Mouse (Mus musculus): Measurements from ENCODE around the gene Adprhl2. TPM values are rescaled to one million over a fixed set of nuclear protein-coding genes. Genes with fewer than 3 reads are reported as not detected.

The Adprhl2 gene
- polyA plus RNA-seq (2012; rRNA removed) = 42.3 and 48.2 TPM in 2 replicates

DNA sequence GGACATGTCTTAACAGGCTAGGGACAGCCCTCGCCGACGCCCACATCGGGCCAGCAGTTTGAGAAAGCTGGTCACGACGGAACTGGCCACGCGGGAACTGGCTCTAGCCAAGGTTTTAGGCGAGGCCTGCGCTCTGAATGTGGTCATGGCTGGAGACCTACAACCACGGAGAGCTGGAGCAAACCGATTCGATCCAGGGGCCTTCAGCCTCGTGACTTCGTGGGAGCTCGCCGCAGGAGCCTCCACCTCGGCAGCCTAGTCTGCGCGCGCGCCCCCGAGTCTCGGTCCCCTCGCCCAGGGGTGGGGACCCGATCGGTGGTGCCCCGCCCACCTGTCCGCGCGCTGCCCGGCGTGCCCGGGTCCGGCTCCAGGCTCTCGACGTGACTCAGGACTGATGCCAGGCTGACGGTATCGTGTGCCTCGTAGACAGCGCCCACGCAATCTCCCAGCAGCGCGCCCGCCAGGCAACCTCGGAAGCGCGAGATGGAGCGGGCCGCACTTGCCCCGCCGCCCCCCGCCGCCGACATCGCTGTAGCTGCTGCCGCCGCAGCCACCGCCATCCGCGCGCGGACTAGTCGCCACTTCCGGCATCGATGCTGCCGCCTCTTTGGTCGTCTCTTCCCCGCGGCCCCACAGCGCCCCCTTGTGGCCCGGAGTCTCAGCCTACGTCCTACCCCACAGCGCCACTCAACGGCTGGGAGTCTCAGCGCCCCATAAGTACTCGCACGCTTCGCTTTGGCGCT is at the start of gene Adprhl2:
Gene Adprhl2, minus strand, starts transcription at position 593 of the 743 bp plus-strand sequence.
- DNase-seq (ENCODE audit: low spot score) = peak; percentile 99

DNA sequence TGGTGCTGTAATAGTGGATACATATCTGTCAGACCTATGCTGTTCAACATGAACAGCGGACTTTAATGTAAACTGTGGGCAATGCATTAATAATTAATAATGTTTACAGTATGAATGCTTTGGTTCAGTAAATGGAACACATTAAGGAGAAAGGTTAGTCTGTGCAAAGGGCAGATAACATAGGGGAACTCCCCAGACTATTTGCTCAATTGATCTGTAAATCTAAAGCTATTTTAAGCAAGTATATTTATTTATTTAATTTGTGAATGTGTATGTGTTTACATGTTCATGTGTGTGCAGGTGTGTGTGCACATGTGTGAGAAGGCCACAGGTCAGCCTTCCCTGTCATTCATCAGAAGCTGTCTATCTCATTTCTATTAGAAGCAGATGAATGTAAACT is 38.6 kb upstream of the Adprhl2 start:
- DNase-seq (ENCODE audit: low spot score) = no peak

DNA sequence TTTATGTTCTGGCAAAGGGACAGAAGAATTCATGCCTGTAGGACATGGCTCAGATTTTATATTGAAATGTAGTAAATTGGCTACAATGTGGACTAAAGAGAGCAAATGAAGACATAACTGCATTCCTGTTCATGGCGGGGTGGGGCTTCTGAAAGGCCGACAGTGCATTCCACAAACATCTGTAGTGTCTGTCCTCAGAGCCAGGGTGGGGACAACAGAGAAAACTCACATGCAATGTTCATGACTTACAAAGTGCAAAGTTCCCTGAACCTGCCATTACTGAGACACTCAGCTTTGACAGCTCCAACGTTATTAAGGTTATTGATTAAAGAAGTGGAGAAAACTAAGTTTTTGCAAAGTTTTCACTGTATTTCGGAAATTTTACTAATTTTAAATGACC is 21.9 kb upstream of the Adprhl2 start:
- DNase-seq (ENCODE audit: low spot score) = no peak

DNA sequence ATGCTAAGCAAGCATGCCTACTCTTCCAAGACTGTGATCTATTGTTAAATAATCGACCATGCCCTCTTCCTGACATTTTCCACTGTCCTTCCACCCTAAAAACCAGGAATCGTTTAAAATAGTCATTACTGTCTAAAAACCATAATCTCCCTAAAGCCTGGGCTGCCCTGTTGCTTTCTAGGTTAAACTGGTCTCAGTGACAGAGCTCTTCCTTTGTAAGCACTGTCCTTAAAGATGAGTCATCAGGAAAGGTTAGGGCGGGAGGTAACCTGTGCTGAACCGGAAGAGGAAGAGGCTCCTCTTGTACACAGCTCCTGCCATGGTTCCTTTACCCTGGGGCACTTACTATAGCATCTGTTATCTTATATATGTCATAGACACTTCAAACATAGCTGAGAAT is 18.0 kb upstream of the Adprhl2 start:
- no peak for DNase-seq (ENCODE audit: low spot score)

DNA sequence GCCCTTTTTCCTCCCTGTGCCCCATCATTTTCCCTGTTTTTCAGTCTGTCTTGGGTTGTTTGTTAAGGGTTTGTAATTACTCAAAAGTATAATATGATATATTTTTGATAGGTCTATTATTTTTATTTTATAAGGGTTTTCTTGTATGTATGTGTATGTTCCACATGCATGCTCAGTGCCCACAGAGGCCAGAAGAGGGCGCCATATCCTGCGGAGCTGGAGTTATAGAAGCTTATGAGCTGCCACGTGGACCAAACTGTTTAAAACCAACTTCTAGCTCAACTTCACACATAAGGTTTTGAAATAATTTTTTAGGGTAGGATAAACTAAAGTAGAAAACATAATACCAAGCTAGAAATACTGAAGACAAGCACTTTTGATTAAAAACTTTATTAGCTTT is 10.9 kb upstream of the Adprhl2 start:
- DNase-seq (ENCODE audit: low spot score) = no peak

DNA sequence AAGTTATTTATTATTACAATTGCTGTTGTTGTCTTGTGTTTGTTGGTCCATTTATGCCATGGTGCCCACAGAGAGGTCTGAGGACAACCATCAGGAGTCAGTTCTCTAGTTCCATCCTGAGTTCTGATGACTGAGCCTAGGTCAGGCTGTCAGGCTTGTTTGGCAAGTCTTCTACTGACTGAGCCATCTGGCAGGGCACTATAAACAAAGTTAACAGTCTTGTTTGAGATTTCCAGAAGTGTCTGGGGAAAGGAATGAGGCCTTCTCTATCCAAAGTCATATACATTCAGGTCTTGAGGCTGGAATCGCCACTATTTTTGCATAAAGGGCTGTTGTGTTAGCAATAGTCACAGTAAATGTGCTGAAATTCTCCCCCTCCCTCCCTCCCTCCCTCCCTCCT is 10.2 kb upstream of the Adprhl2 start:
- no peak for DNase-seq (ENCODE audit: low spot score)

DNA sequence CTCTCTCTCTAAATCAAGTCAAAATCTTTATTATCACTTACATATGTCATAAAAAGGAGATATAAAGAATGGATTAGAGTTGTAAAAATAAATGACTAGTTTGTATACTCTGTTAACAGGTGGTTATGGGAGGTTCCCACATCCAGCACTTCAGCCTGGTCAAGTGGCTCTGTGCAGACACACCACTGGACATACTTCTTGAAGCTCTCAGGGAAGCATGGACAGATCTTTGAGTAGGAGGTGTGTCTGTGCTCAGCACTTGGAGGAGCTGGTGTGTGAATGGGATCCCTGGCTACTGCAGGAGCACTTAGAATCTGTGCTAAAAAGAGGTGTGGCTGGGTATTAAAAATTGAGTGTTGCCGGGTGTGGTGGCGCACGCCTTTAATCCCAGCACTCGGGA is 8.8 kb upstream of the Adprhl2 start:
- DNase-seq (ENCODE audit: low spot score) = no peak

DNA sequence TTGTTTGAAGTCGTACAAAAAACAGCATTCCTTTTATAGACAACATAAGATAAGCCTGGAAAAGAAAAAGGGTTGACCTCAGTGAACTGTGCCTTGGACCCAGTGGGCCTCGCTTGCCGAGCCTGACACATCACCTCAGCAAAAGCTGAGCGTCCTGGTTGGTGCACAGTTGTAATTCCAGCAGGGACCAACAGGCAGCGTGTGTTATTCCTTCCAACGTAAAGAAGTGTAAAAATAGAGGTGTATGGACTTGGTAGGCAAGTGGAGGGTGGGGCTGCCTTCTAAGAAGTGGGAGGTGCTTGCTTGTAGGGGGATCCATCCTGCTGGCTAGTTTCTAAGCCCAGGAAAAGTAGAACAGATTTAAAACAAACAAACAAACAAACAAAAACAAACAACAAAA is 4.5 kb upstream of the Adprhl2 start:
- no peak for DNase-seq (ENCODE audit: low spot score)

DNA sequence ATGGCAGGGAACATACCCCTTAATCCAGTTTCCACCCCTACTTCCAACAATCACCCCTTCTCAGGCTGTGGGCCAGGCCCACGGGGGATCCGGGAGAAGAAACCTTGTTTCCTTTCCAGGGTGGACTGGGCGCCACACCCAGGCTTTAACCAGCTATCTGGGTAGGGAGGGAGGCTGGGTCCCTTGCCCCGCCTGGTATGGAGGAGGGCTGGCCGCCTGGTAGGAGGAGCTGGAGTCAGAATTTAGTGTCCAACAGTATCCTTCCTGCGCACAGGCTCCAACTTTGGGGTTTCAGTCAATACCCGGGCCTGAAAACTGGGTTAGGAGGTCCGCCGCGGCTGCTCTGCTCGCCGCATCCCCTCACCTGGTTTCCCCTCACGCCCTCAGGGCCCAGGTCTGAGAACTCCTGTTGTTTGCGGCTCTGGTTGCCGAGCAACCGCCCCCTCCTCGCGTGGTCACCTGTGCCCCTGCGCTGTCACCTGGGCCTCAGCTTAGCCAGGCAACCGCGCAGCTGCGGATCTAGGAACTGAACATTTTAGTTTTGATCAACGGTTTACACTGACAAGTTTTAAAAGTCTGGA is 3.9 kb upstream of the Adprhl2 start, which contains the start of gene Tekt2:
Gene Tekt2, minus strand, starts transcription at position 408 of the 581 bp plus-strand sequence.
- DNase-seq (ENCODE audit: low spot score) = peak; percentile 32

DNA sequence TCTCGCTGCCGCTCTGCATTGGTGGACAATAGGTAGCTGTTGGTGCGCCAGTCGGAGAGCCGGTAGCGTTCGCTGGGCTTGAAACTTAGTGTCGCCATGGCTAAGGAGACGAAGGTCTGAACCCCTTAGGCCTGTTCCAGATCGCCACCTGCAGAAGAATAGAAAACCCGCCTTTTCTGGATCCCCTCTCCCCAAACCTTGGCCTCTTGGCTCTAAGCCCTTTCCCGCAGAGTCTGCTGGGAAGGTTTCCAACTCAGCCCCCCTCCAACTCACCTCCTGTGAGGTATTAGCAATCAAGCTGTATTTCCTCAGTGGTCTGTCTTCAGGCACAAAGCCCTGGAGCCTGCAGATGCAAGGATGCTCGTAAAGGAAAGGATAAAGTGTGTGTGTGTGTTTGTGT is 3.4 kb upstream of the Adprhl2 start:
- DNase-seq (ENCODE audit: low spot score) = no peak

DNA sequence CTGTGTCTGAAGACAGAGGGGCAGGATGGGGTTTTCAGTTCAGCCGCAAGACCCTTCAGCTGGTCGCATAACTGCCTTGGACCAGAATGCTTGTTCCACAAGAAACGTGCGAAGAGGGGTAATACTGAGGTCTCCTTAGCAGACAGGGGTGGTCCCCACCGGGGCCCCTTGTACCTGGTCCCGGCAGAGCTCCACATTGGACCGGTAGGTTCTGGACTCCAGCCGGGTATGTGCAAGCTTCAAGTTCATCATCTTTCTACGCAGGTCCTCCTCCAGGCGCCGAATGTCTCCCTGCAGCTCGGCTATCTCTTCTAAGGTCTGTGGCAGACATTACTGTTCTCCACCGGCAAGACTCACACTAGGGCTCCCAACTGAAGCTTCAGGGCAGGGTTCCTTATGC is 1.1 kb upstream of the Adprhl2 start:
- no peak for DNase-seq (ENCODE audit: low spot score)

DNA sequence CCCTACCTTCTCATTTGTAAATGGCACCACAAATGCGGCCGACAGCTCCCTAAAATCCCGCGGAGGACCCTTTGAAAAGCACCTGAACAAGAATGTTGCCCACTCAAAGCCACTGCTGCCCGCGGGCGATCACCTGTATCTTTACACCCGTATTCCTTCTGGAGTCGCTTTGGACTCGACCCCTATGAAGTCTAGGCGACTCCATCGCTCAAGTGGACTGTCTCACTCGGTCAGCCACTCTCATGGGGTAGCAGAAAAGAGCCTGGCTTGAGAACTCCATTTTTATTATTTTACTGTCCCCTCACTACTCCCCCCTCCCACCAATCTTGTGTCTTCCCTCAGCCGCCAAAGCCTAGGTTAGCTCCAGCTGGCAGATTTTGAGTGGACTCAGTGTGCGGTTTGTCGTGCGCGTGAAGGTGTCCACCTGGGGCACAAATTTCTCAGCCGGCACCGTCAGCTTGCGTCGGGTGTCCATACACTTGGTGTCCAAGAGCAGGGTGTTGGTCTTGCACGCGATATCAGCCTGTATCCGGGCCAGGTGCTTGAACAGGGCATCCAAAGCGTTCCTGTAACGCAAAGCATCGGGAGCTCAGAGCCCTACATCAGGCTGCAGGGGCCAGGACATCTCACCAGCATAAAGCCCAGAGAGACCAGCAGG is 480 bp upstream of the Adprhl2 start:
- DNase-seq (ENCODE audit: low spot score) = no peak

DNA sequence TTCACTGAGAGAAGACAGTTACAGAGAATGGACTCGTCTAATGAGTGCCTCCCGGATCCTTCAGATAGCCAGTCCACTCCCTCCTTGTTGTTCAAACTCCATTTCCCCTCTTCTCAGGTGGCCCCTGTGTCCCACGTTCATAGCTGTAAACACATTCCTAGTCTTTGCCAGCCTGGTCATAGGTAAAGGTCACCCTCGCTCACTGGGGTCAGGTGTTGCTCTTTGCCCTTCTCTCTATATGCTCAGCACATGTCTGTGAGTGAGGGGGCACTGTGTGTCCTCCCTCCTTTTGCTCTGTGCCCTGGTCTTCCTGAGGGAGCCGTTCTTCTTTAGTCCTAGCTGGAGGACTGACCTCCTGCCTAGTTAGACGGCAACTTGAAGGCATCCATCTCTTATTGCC is 1.7 kb downstream of the Adprhl2 start:
- DNase-seq (ENCODE audit: low spot score) = no peak

DNA sequence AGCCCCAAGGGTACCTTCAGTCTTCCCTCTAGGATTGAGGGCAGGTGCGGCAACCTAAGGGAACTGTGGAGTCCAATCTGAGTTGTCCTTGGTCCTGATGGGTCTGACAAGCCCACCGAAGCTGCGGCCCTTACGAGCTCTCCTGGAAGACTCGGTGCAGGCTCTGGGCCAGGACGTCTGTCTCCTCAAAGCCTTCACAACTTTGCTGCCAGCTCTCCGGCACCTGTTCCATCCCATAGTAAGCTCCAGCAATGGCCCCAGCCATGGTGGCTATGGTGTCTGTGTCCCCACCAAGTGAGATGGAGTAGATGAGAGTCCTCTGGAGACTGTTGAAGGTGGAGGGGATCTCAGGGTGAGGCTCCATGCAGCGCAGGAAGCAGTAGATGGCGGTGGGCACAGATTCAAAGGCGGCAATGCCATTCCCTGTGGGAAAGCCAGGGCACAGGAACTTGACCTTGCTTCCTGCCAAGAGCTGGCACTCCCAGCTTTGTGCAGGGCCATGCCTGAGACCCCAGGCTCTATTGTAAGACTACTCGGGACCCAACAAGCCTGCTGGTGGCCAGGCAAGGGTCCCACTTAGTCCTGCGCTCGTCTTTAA is 5.0 kb downstream of the Adprhl2 start:
- DNase-seq (ENCODE audit: low spot score) = no peak

DNA sequence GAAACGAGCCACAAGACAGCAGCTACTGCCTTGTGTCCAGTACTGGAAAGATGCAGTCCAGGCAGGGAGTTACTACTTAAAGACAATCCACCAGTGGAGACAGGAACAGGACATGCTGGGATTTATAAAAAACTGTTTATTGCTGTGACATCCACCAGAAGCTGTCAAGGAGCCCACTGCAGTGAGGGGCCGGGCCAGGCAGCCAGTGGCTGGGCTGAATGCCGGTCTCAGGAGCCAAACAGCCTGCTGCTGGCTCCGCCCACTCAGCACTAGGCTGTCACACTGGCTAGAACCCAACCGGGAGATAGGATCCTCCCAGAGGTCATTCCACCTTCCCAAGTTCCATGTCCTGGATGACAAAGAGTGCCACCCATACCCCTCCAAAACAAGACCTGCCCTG is 5.6 kb downstream of the Adprhl2 start:
- DNase-seq (ENCODE audit: low spot score) = no peak

DNA sequence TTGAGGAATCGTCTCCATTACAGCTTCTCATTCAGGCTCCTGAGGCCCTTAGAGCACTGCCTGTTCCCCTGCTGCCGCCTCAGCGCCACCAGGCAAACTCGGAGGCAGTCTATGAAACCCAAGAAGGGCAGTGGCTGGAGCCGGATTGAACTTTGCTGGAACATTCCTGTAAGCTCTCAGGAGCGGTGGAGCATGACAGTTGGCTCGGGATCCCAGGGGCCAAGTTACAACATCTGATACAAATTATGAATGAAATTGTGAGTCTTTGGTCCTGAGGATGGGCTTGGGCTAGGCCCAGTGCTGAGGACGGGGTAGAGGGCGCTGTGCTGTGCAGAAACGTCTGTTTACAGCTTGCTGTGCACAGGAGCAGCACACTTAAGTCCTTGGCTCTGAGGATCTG is 7.1 kb downstream of the Adprhl2 start:
- peak; percentile 20 for DNase-seq (ENCODE audit: low spot score)

DNA sequence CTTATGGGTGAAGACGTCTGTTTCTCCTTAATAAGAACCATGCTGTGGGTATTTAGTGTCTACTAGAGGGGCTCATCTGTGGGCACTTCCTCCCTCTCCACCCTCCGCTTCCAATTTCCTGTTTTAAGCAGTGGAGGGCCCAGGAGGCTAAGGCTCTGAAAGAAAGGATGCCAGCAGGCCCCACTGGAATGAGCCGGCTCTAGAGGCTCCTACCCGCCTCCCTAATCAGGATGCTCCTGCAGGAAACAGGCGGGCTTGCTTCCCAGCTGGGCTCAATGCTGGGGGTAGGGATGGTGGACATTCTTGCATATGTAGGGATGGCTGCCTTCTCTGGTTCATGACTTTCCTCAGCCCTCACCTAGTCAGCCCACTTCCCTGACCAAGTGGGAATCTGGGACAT is 8.3 kb downstream of the Adprhl2 start:
- peak; percentile 15 for DNase-seq (ENCODE audit: low spot score)

DNA sequence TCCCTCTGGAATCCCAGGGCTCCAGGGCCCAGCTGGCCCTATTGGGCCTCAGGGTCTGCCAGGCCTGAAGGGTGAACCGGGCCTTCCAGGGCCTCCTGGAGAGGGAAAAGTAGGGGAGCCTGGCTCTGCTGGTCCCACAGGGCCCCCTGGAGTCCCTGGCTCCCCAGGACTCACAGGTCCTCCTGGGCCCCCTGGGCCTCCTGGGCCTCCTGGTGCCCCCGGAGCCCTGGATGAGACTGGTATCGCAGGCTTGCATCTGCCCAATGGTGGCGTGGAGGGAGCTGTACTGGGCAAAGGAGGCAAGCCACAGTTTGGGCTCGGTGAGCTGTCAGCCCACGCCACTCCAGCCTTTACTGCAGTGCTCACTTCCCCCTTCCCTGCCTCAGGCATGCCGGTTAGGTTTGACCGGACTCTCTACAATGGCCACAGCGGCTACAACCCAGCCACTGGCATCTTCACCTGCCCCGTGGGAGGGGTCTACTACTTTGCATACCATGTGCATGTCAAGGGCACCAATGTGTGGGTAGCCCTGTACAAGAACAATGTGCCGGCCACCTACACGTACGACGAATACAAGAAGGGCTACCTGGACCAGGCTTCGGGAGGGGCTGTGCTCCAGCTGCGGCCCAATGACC is 9.8 kb downstream of the Adprhl2 start:
- DNase-seq (ENCODE audit: low spot score) = peak; percentile 18

DNA sequence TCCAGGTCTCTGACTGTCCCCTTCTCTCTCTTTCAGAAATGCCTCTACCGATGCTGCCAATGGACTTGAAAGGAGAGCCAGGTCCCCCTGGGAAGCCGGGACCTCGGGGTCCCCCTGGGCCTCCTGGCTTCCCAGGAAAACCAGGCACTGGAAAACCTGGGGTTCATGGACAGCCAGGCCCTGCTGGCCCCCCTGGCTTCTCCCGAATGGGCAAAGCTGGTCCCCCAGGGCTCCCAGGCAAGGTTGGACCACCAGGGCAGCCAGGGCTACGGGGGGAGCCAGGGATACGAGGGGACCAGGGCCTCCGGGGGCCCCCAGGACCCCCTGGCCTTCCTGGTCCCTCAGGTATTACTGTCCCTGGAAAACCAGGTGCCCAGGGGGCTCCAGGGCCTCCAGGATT is 11.2 kb downstream of the Adprhl2 start:
- DNase-seq (ENCODE audit: low spot score) = peak; percentile 21

DNA sequence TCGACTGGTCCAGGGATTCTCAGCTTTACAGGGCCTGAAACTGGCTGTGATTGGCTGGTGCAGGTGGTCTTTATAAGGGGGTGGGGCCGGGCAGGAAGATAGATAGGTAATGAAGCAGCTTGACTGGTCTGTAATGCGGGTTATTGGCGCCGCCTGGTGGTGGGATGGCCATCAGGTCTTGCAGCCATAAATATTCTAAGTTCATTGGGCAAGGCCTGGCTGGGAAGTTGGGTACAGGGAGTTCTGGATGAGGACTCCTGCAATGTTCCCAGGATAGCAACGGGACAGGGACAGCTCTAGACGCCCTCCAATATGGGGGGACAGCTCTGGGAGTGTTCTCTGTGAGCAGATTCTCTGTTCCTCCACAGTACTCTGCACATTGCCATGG is 11.6 kb downstream of the Adprhl2 start:
- DNase-seq (ENCODE audit: low spot score) = peak; percentile 83

DNA sequence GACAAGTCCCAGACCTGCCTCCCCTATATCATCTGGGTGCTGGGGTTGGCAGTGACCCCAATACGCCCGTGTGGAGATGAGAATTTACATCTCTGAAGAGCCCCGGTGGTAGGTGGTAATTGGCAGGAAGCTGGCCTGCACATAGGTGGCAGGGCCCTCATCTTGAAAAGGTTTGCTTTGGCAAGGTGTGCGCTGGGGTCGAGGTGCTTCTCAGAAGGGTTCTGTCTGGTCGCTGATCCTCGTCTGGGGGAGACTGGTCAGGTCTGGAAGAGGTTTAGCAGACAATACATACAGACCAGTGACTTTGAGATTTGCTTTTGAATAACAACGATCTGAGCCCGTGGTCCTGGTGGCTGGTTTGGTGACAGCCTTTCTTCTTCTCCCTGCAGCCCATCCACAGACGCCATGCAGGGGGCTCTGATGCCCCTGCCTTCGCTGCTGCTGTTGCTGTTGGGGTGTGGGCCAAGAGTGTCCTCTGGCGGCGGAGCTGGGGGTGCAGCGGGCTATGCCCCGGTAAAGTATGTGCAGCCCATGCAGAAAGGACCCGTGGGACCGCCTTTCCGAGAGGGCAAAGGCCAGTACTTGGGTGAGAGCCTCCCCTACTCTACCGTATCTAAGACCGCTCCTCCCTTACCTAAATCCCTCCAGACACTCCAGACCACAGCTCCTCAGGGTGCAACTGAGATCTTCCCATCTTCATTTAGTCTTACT is 12.1 kb downstream of the Adprhl2 start:
- peak; percentile 23 for DNase-seq (ENCODE audit: low spot score)

DNA sequence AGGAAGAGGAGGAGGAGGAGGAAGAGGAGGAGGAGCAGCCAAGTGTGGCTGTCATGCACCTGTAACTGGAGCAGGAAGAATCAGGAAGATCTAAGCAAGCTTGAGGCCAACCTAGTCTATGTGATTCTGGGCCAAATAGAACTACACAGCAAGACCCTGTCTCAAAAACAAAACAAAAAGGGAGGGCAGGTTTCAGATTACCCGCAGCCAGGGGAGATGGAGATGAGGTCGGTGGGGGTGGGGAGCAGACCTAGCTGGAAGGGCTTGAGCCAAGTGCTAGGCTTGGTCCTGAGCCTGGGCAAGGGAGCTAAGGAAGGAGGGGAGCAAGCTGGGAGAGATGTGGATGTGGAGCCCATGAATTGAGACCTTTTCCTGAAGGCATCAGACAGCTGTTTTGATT is 14.7 kb downstream of the Adprhl2 start:
- no peak for DNase-seq (ENCODE audit: low spot score)
